Mouse (Mus musculus) megakaryocyte, embryonic 14.5 days (primary cell): ENCODE data around the gene Rps11.
"Not testable (repeated sequence)": the region's sequence is repeated elsewhere in the genome, so short reads cannot be mapped to it uniquely, and the experiment has no call there.

ENCODE experiments used
- FLI1 ChIP-seq: IDR thresholded peaks from 2 replicates; pipeline ENCODE4 v1.6.1; 2012; ENCODE audit warnings: low read length, inconsistent platforms, mixed read lengths
- GATA1 ChIP-seq: IDR thresholded peaks from 3 replicates; pipeline ENCODE4 v1.6.1; 2012; ENCODE audit warnings: mixed read lengths, low read length, inconsistent platforms, borderline replicate concordance

GRCm38 (mm10) chr7:45125649-45126048 lies 1.4 kb upstream of the Rps11 start:
- TF ChIP-seq GATA1, FLI1: not testable (repeated sequence)
